Mouse (Mus musculus) frontal cortex, adult 2 months (tissue): ENCODE data around the gene Prkab2. TPM values are rescaled to one million over a fixed set of nuclear protein-coding genes. Genes with fewer than 3 reads are reported as not detected.
A peak's percentile ranks its signal among the peaks of the same experiment; 100 is the strongest.

Experiments
- DNase-seq, 2 experiments: peaks; one replicate each; pipeline ENCODE4 v3.0.0; 2022; ENCODE audit warnings: low spot score in 1 of 2; ENCODE audit errors: extremely low spot score in 1 of 2
- polyA plus RNA-seq: library from polyadenylated mRNA; depleted of rRNA; stranded (reverse); fragments of >200 nt; gene quantifications from 2 replicates; pipeline ENCODE4 v1.2.3, GENCODE M21; 2012; rRNA removed

Gene Prkab2
- 25.0 and 26.1 TPM in 2 replicates for polyA plus RNA-seq

GRCm38 (mm10) chr3:97657655-97658411, at the start of gene Prkab2:
Prkab2 (plus strand) TSS chr3:97658193.
- DNase-seq, result peak; percentile 98 to 99

GRCm38 (mm10) chr3:97609201-97609844, 48.7 kb upstream of the Prkab2 start:
- no peak for DNase-seq

GRCm38 (mm10) chr3:97609845-97610410, 48.1 kb upstream of the Prkab2 start, which contains the start of gene Chd1l:
Chd1l (minus strand) TSS chr3:97610203.
- peak; percentile 56 to 95 for DNase-seq

GRCm38 (mm10) chr3:97611021-97611420, 47.0 kb upstream of the Prkab2 start:
- no peak for DNase-seq

- DNase-seq, result no peak
These were observed 42.8 kb upstream of the Prkab2 start for GRCm38 (mm10) chr3:97615154-97615553.

- no peak for DNase-seq
These were observed 42.1 kb upstream of the Prkab2 start for GRCm38 (mm10) chr3:97615933-97616332.

GRCm38 (mm10) chr3:97617091-97617825, 40.7 kb upstream of the Prkab2 start:
- no peak for DNase-seq

- no peak for DNase-seq
These were observed 40.1 kb upstream of the Prkab2 start for GRCm38 (mm10) chr3:97617899-97618298.

- DNase-seq, result no peak
These were observed 37.3 kb upstream of the Prkab2 start for GRCm38 (mm10) chr3:97620657-97621056.

- DNase-seq, result no peak
These were observed 33.4 kb upstream of the Prkab2 start for GRCm38 (mm10) chr3:97624611-97625010.

- DNase-seq, result no peak
These were observed 30.1 kb upstream of the Prkab2 start for GRCm38 (mm10) chr3:97627893-97628292.

- no peak for DNase-seq
These were observed 29.5 kb upstream of the Prkab2 start, which contains the start of gene Fmo5 for GRCm38 (mm10) chr3:97628391-97629001. Fmo5 (plus strand) TSS chr3:97628804.

GRCm38 (mm10) chr3:97629941-97630340, 28.1 kb upstream of the Prkab2 start:
- no peak for DNase-seq

- no peak for DNase-seq
These were observed 27.2 kb upstream of the Prkab2 start for GRCm38 (mm10) chr3:97630746-97631145.

- no peak for DNase-seq
These were observed 26.6 kb upstream of the Prkab2 start for GRCm38 (mm10) chr3:97631258-97631860.

GRCm38 (mm10) chr3:97633456-97633855, 24.5 kb upstream of the Prkab2 start:
- DNase-seq, result no peak

GRCm38 (mm10) chr3:97634288-97634761, 23.7 kb upstream of the Prkab2 start:
- no peak for DNase-seq

- DNase-seq, result no peak
These were observed 16.6 kb upstream of the Prkab2 start for GRCm38 (mm10) chr3:97641396-97641795.

- no peak for DNase-seq
These were observed 16.0 kb upstream of the Prkab2 start for GRCm38 (mm10) chr3:97642001-97642400.

- no peak for DNase-seq
These were observed 9.5 kb upstream of the Prkab2 start for GRCm38 (mm10) chr3:97648518-97648917.
